ENCODE assay signal across 10 mouse cellular contexts in the genomic region with DNA sequence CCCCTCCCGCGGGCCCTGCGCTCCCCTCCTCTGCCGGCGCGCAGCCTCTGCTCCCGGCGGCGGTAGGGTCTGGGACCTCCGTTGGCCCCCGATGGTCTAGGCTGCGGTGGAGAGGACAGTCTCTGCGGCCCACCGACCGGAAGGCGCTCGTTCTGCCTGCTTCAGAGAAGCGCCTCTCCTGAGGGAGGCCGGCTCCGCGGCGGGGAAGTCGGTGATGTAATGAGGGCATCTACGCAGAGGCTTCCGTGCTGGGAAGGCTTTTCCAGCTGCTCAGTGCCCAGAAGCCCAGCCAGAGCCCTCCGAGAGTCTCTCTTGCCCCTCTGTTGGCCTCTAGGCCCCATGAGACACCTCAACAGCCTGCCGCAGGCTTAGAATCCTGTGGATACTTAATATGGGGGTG.
DNase-seq lines count a peak whose midpoint lies in the region; ATAC-seq and TF ChIP-seq lines count a peak whose summit lies in the region.
"Had no signal": no experiment of that assay in that cellular context is flagged by ENCODE, and none has a peak within 500 bp of the region (broad histone marks: within the 10 kb centered on the region; RNA-seq: fewer than 3 reads in every experiment).

No protein-coding gene starts in this region.

- under 1% methylated on average over 27 of the region's 27 CpGs for WGBS in embryonic facial prominence, embryonic 12.5 days
- under 1% methylated on average over 25 of the region's 27 CpGs for WGBS in hindbrain, embryonic 14.5 days
- 3% methylated on average over 27 of the region's 27 CpGs for WGBS in neural tube, embryonic 11.5 days

- H3K4me2 ChIP-seq in embryonic facial prominence, embryonic 12.5 days (replicated peaks), result peak overlapping the region; percentile 53
- H3K4me2 ChIP-seq in hindbrain, embryonic 14.5 days (replicated peaks), result peak overlapping the region; percentile 97
- H3K4me2 ChIP-seq in neural tube, embryonic 11.5 days (ENCODE audit: low read depth), result peak overlapping the region; percentile 30

- H3K27ac ChIP-seq in layer of hippocampus, adult 2 months, result peak overlapping the region; percentile 79
- no peak overlapping the region for H3K27ac ChIP-seq in embryonic facial prominence, embryonic 12.5 days
- H3K27ac ChIP-seq in hindbrain, embryonic 14.5 days, result peak overlapping the region; percentile 67
- no peak overlapping the region for H3K27ac ChIP-seq in neural tube, embryonic 11.5 days (ENCODE audit: low read depth, low read length)

- no peak for TF ChIP-seq CTCF in layer of hippocampus, adult 2 months (conservative IDR thresholded peaks at IDR 0.05)

- DNase-seq in layer of hippocampus, adult 2 months (ENCODE audit: low spot score in 2 of 2), result no peak
- no peak for DNase-seq in layer of hippocampus, adult 9-10 months (ENCODE audit: low spot score)
- no peak for DNase-seq in hindbrain, embryonic 14.5 days (ENCODE audit: low spot score)
- DNase-seq in neural tube, embryonic 11.5 days (ENCODE audit: low spot score), result no peak
- no peak for DNase-seq in urinary bladder, postnatal 4 days (ENCODE audit: low spot score in 2 of 2)
- DNase-seq in spleen, adult 12 weeks (ENCODE audit: low spot score), result no peak

- H3K9me3 ChIP-seq in embryonic facial prominence, embryonic 12.5 days, result no peaks in the 10 kb centered on the region
- H3K9me3 ChIP-seq in hindbrain, embryonic 14.5 days (ENCODE audit: control insufficient read depth, low read length), result no peaks in the 10 kb centered on the region
- H3K9me3 ChIP-seq in neural tube, embryonic 11.5 days (ENCODE audit: control insufficient read depth, low read length), result no peaks in the 10 kb centered on the region

- peak overlapping the region; percentile 61 for H3K4me3 ChIP-seq in layer of hippocampus, adult 2 months
- H3K4me3 ChIP-seq in embryonic facial prominence, embryonic 12.5 days, result peak overlapping the region; percentile 32
- peak overlapping the region; percentile 40 for H3K4me3 ChIP-seq in hindbrain, embryonic 14.5 days (replicated peaks; ENCODE audit: low read length)
- peak overlapping the region; percentile 25 for H3K4me3 ChIP-seq in neural tube, embryonic 11.5 days (ENCODE audit: low read depth, low read length)
- H3K4me3 ChIP-seq: myocyte had no signal

- H3K9ac ChIP-seq in embryonic facial prominence, embryonic 12.5 days, result no peak overlapping the region
- H3K9ac ChIP-seq in hindbrain, embryonic 14.5 days, result peak overlapping the region; percentile 77
- 0 out of 2 replicates have a peak overlapping the region, but pooled peaks have one; percentile 10 for H3K9ac ChIP-seq in neural tube, embryonic 11.5 days (ENCODE audit: low read length)

- H3K36me3 ChIP-seq in embryonic facial prominence, embryonic 12.5 days, result no peaks in the 10 kb centered on the region
- H3K36me3 ChIP-seq in hindbrain, embryonic 14.5 days (replicated peaks; ENCODE audit: control insufficient read depth, insufficient read depth), result no peaks in the 10 kb centered on the region
- H3K36me3 ChIP-seq in neural tube, embryonic 11.5 days (ENCODE audit: control insufficient read depth, insufficient read depth, low read length), result no peaks in the 10 kb centered on the region
- H3K36me3 ChIP-seq: G1E had no signal

- H3K27me3 ChIP-seq in embryonic facial prominence, embryonic 12.5 days, result peaks cover 80% of the 10 kb centered on the region
- H3K27me3 ChIP-seq in hindbrain, embryonic 14.5 days (ENCODE audit: control insufficient read depth, insufficient read depth, low read length), result peaks cover 52% of the 10 kb centered on the region
- peaks cover 55% of the 10 kb centered on the region for H3K27me3 ChIP-seq in neural tube, embryonic 11.5 days (ENCODE audit: control insufficient read depth, insufficient read depth, low read length)

- ATAC-seq in embryonic facial prominence, embryonic 12.5 days (ENCODE audit: insufficient number of reproducible peaks, insufficient read depth, low FRiP score, low TSS enrichment), result no peak
- ATAC-seq in hindbrain, embryonic 14.5 days (ENCODE audit: low FRiP score), result 0 out of 2 replicates have a peak, but pooled peaks have one; percentile 3
- no peak for ATAC-seq in neural tube, embryonic 11.5 days (ENCODE audit: insufficient read depth, low FRiP score, low TSS enrichment)
- no peak for ATAC-seq in monocyte, adult 5-6 weeks (replicated peaks; ENCODE audit: insufficient number of reproducible peaks, low FRiP score, low TSS enrichment, poor library complexity, severe bottlenecking)

- H3K4me1 ChIP-seq in embryonic facial prominence, embryonic 12.5 days, result peaks cover 10% of the 10 kb centered on the region; the same call in 1 of the 2 replicates
- peaks cover 29% of the 10 kb centered on the region for H3K4me1 ChIP-seq in hindbrain, embryonic 14.5 days (replicated peaks; ENCODE audit: control insufficient read depth, insufficient read depth, low read length)
- peaks cover 3% of the 10 kb centered on the region; the same call in 1 of the 2 replicates for H3K4me1 ChIP-seq in neural tube, embryonic 11.5 days (ENCODE audit: control insufficient read depth, insufficient read depth, low read length)

Comparison
In these comparisons a context has a peak if more than half of its experiments do, and no peak if none do; other contexts are left out.
1. H3K27ac ChIP-seq: peak in layer of hippocampus, adult 2 months (single experiment) and hindbrain, embryonic 14.5 days (single experiment); none in embryonic facial prominence, embryonic 12.5 days (single experiment) and neural tube, embryonic 11.5 days (single experiment).
2. H3K4me2 ChIP-seq: peak in every context shown above with its lines; median percentile 97 in hindbrain, embryonic 14.5 days; 53 in embryonic facial prominence, embryonic 12.5 days; 30 in neural tube, embryonic 11.5 days.
3. Peak in every context shown above with its lines, with median percentiles within 50 percentile points of each other: H3K4me3 ChIP-seq.